Mouse (Mus musculus) frontal cortex, postnatal 10 days (tissue): ENCODE measurements around the gene Rrad.
"Not testable (repeated sequence)": the region's sequence is repeated elsewhere in the genome, so short reads cannot be mapped to it uniquely, and the experiment has no call there.

Source experiments
- DNase-seq, 2 experiments: peaks; one replicate each; pipeline ENCODE4 v3.0.0; 2022; ENCODE audit warnings: low spot score in 2 of 2, mixed read lengths in 1 of 2

Rrad gene

GRCm38 (mm10) chr8:104630981-104631663, at the start of gene Rrad:
Rrad (minus strand) TSS chr8:104631327.
- peak in 1 of 2 experiments; percentile 31 for DNase-seq

GRCm38 (mm10) chr8:104655614-104656013, 24.5 kb upstream of the Rrad start:
- DNase-seq: no peak

GRCm38 (mm10) chr8:104654984-104655383, 23.9 kb upstream of the Rrad start:
- DNase-seq: peak; percentile 64 to 74

- not testable (repeated sequence) for DNase-seq
These were observed 13.1 kb upstream of the Rrad start for GRCm38 (mm10) chr8:104644187-104644586.

GRCm38 (mm10) chr8:104642324-104642654, 11.2 kb upstream of the Rrad start:
- no peak for DNase-seq

- peak; percentile 77 to 86 for DNase-seq
These were observed 10.5 kb upstream of the Rrad start, which contains the start of gene Ciao2b for GRCm38 (mm10) chr8:104641426-104642323. Ciao2b (minus strand) TSS chr8:104641965.

- no peak for DNase-seq
These were observed 9.8 kb upstream of the Rrad start for GRCm38 (mm10) chr8:104640831-104641370.

GRCm38 (mm10) chr8:104640241-104640640, 9.1 kb upstream of the Rrad start:
- DNase-seq: peak in 1 of 2 experiments; percentile 2

- no peak for DNase-seq
These were observed 6.9 kb upstream of the Rrad start for GRCm38 (mm10) chr8:104638010-104638409.

- DNase-seq: peak in 1 of 2 experiments; percentile 3
These were observed 4.0 kb upstream of the Rrad start for GRCm38 (mm10) chr8:104635004-104635710.

- DNase-seq: no peak
These were observed 2.1 kb upstream of the Rrad start for GRCm38 (mm10) chr8:104633156-104633744.

GRCm38 (mm10) chr8:104632486-104632885, 1.4 kb upstream of the Rrad start:
- DNase-seq: peak; percentile 26 to 65

GRCm38 (mm10) chr8:104631975-104632374, 848 bp upstream of the Rrad start:
- DNase-seq: no peak

- DNase-seq: peak in 1 of 2 experiments; percentile 21
These were observed 553 bp downstream of the Rrad start for GRCm38 (mm10) chr8:104630574-104630973.

- DNase-seq: no peak
These were observed 1.0 kb downstream of the Rrad start for GRCm38 (mm10) chr8:104630111-104630479.

GRCm38 (mm10) chr8:104629306-104630110, 1.6 kb downstream of the Rrad start:
- no peak for DNase-seq

- DNase-seq: no peak
These were observed 2.7 kb downstream of the Rrad start for GRCm38 (mm10) chr8:104628402-104628801.

- no peak for DNase-seq
These were observed 3.9 kb downstream of the Rrad start for GRCm38 (mm10) chr8:104627065-104627740.

- DNase-seq: no peak
These were observed 7.0 kb downstream of the Rrad start, which contains the start of gene Cdh16 for GRCm38 (mm10) chr8:104624161-104624560. Cdh16 (minus strand) TSS chr8:104624396.

GRCm38 (mm10) chr8:104620765-104621164, 10.4 kb downstream of the Rrad start:
- no peak for DNase-seq
